Mouse (Mus musculus) bone marrow, adult 2 months (tissue): ENCODE data around the gene Rapgef3.

Source experiments
- CTCF ChIP-seq: fragments of 200-500 bp; IDR thresholded peaks from 2 replicates; pipeline ENCODE4 v1.5.1; 2011; ENCODE audit warnings: low read length, control low read depth; ENCODE audit not compliant: control insufficient read depth, insufficient read depth
- POLR2A ChIP-seq: fragments of 200-500 bp; IDR thresholded peaks from 2 replicates; pipeline ENCODE4 v1.6.1; 2011; ENCODE audit warnings: low read depth, mild to moderate bottlenecking, control low read depth, low read length, borderline replicate concordance; ENCODE audit not compliant: control insufficient read depth

GRCm38 (mm10) chr15:97731988-97732387, 35.8 kb downstream of the Rapgef3 start:
- TF ChIP-seq CTCF: no peak
- TF ChIP-seq POLR2A: no peak
